Mouse (Mus musculus): ENCODE measurements around the gene Jam3. TPM values are rescaled to one million over a fixed set of nuclear protein-coding genes. Genes with fewer than 3 reads are reported as not detected.

Gene Jam3
- 75.1 and 78.3 TPM in 2 replicates for polyA plus RNA-seq (2014; fragmentation: Nextera tagmentation; extraction: Ambion mirVana)

DNA sequence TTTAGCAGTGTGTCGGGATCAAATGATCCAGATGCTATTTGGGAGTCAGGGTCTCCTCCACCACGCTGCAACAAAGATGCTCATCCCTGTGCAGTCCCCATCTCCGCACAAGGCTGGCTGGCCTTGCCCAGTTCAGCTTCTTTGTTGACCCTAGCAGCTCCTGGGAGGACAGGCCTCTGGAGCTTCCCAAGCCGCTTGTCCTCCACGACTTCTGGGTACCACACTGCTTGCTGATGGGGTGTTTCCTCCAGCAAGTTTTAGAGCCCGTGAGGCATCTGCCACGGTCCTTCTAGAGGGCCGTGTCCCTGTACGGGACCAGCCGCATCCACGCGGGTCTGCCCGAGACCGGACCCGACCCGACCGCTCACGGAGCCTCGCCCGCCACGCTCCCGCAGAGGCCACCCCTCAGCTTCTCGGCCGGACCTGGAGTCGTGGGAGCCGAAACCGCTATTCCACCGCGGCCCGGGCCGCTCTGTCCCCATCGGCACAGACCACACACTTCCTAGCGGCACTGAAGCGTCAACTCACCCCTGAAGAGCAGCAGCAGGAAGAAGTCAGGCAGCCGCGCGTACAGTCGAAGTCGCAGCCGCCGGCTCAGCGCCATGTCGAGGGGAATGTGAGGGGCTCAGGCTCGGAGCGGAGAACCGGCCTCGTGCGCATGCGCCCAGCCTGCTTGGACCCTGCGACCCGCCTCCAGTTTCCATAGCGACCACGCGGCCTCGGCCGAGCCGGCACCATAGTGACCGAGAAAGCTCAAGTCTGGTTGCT, at the start of gene Jam3:
Jam3 (minus strand) TSS at position 659 of the 768 bp plus-strand sequence.
- peak; percentile 99 for ATAC-seq (ENCODE audit: low FRiP score, low TSS enrichment)
- no peaks in the 10 kb centered on the region for H3K36me3 ChIP-seq (ENCODE audit: control insufficient read depth, insufficient read depth, low read length)
- no peaks in the 10 kb centered on the region for H3K9me3 ChIP-seq (ENCODE audit: control insufficient read depth, low read length)
- peak within 1 kb of the TSS; percentile 68 for H3K4me3 ChIP-seq (ENCODE audit: low read length)
- peaks cover 9% of the 10 kb centered on the region for H3K4me1 ChIP-seq (ENCODE audit: control insufficient read depth, insufficient read depth, low read length)
- 1% methylated on average over 49 of the region's 58 CpGs for WGBS
- H3K4me2 ChIP-seq (replicated peaks; ENCODE audit: low read depth, low read length): peak within 1 kb of the TSS; percentile 72
- H3K27ac ChIP-seq (ENCODE audit: low read depth, low read length): peak within 1 kb of the TSS; percentile 65; the same call in 1 of the 2 replicates
- H3K9ac ChIP-seq (ENCODE audit: low read depth, low read length): peak within 1 kb of the TSS; percentile 61
- H3K27me3 ChIP-seq (ENCODE audit: control insufficient read depth, insufficient read depth, low read length): 0 out of 2 replicates have a peak, but pooled peaks cover 3% of the 10 kb centered on the region

- Histone ChIP-seq H3K36me3 (ENCODE audit: control insufficient read depth, insufficient read depth, low read length) (no peaks in the 10 kb centered on the region), H3K4me2 (replicated peaks; ENCODE audit: low read depth, low read length) (no peak overlapping the region), H3K27ac (ENCODE audit: low read depth, low read length) (no peak overlapping the region), H3K27me3 (ENCODE audit: control insufficient read depth, insufficient read depth, low read length) (no peaks in the 10 kb centered on the region), H3K4me3 (ENCODE audit: low read length) (no peak overlapping the region), H3K4me1 (ENCODE audit: control insufficient read depth, insufficient read depth, low read length) (no peaks in the 10 kb centered on the region), H3K9me3 (ENCODE audit: control insufficient read depth, low read length) (no peaks in the 10 kb centered on the region), H3K9ac (ENCODE audit: low read depth, low read length) (no peak overlapping the region)
- WGBS: 84% methylated on average over 6 of the region's 6 CpGs
- no peak for ATAC-seq (ENCODE audit: low FRiP score, low TSS enrichment)
Observed at GRCm38 (mm10) chr9:27204201-27204600, 49.0 kb upstream of the Jam3 start.

- no peak overlapping the region for H3K27ac ChIP-seq (ENCODE audit: low read depth, low read length)
Observed at GRCm38 (mm10) chr9:27203134-27203533, 47.9 kb upstream of the Jam3 start.

DNA sequence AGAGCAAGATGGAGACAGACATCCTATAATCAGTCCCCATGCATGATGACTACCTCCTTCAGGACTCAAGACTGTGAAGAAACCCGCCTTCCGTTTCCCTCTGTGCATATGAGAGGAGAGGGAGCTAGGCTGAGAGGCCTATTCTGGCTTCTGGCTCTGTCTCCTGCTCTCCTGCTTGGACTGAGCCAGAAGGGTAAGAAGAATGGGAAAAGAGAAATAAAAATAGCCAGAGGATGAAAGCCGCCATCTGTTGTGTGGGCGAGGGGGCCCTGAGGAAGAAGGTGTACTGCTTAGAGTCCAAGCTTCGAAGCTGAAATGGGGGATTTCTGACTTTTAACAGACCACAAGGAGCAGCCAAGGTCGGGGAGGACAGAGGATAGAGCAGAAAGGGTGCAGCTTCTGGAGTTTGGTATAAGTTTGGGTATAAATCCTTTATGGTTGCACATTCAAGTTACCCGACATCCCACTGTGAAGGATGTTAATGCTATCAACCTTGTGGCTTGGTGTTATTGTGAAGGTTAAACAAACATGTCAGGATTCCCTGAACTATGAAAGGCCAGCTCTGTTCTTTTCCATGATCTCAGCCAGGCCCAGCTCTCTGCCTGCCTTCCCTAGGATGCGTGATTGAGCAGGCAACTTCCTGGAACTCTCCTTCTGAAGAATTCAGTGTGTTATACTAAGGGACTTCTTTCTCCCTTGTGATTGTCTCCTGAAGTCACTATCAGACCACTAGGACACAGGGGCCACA, 46.4 kb upstream of the Jam3 start:
- Histone ChIP-seq H3K27me3 (ENCODE audit: control insufficient read depth, insufficient read depth, low read length) (no peaks in the 10 kb centered on the region), H3K9ac (ENCODE audit: low read depth, low read length) (no peak overlapping the region), H3K4me1 (ENCODE audit: control insufficient read depth, insufficient read depth, low read length) (no peaks in the 10 kb centered on the region), H3K4me3 (ENCODE audit: low read length) (no peak overlapping the region), H3K36me3 (ENCODE audit: control insufficient read depth, insufficient read depth, low read length) (no peaks in the 10 kb centered on the region), H3K27ac (ENCODE audit: low read depth, low read length) (no peak overlapping the region), H3K9me3 (ENCODE audit: control insufficient read depth, low read length) (no peaks in the 10 kb centered on the region), H3K4me2 (replicated peaks; ENCODE audit: low read depth, low read length) (no peak overlapping the region)
- no peak for ATAC-seq (ENCODE audit: low FRiP score, low TSS enrichment)
- 69% methylated on average over 8 of the region's 8 CpGs for WGBS

More at GRCm38 (mm10) chr9:27203134-27203533, 47.9 kb upstream of the Jam3 start:
- ATAC-seq (ENCODE audit: low FRiP score, low TSS enrichment): peak; percentile 91
- no peaks in the 10 kb centered on the region for H3K9me3 ChIP-seq (ENCODE audit: control insufficient read depth, low read length)
- H3K36me3 ChIP-seq (ENCODE audit: control insufficient read depth, insufficient read depth, low read length): no peaks in the 10 kb centered on the region
- no peak overlapping the region for H3K4me2 ChIP-seq (replicated peaks; ENCODE audit: low read depth, low read length)
- WGBS: 13% methylated on average over 2 of the region's 2 CpGs
- H3K4me3 ChIP-seq (ENCODE audit: low read length): no peak overlapping the region
- no peaks in the 10 kb centered on the region for H3K4me1 ChIP-seq (ENCODE audit: control insufficient read depth, insufficient read depth, low read length)
- no peak overlapping the region for H3K9ac ChIP-seq (ENCODE audit: low read depth, low read length)
- no peaks in the 10 kb centered on the region for H3K27me3 ChIP-seq (ENCODE audit: control insufficient read depth, insufficient read depth, low read length)

DNA sequence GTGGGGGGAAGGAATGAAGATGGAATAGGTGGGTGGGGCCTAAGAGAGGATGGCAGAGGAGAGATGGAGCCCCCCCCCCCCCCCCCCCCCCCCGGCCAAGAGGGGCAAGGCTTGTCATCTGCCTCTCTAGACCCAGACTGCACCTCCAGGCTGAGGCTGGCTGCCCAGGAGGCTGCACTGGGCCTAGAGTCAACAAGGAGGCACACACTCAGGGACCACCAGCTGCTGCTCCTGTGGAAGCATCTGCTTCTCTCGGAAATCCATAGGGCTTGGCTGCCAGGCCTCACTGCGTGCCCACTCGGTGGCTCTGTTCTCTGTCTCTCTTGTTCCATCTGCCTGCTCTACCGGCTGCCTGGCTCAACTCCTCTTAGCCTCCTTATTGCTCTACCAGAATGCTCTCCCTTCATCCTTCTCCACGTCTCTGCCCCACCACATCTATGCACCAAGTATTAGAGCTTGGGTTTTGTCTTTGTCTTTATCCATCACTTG, 38.4 kb upstream of the Jam3 start:
- Histone ChIP-seq H3K4me1 (ENCODE audit: control insufficient read depth, insufficient read depth, low read length) (peaks cover 6% of the 10 kb centered on the region; the same call in 1 of the 2 replicates), H3K36me3 (ENCODE audit: control insufficient read depth, insufficient read depth, low read length) (no peaks in the 10 kb centered on the region), H3K9ac (ENCODE audit: low read depth, low read length) (no peak overlapping the region), H3K9me3 (ENCODE audit: control insufficient read depth, low read length) (no peaks in the 10 kb centered on the region), H3K4me2 (replicated peaks; ENCODE audit: low read depth, low read length) (no peak overlapping the region), H3K27me3 (ENCODE audit: control insufficient read depth, insufficient read depth, low read length) (no peaks in the 10 kb centered on the region), H3K27ac (ENCODE audit: low read depth, low read length) (no peak overlapping the region), H3K4me3 (ENCODE audit: low read length) (no peak overlapping the region)
- ATAC-seq (ENCODE audit: low FRiP score, low TSS enrichment): no peak
- WGBS: 88% methylated on average over 5 of the region's 6 CpGs

GRCm38 (mm10) chr9:27192761-27193591, 37.8 kb upstream of the Jam3 start:
- Histone ChIP-seq H3K4me1 (ENCODE audit: control insufficient read depth, insufficient read depth, low read length) (peaks cover 6% of the 10 kb centered on the region; the same call in 1 of the 2 replicates), H3K4me3 (ENCODE audit: low read length) (no peak overlapping the region), H3K9ac (ENCODE audit: low read depth, low read length) (no peak overlapping the region), H3K36me3 (ENCODE audit: control insufficient read depth, insufficient read depth, low read length) (no peaks in the 10 kb centered on the region), H3K9me3 (ENCODE audit: control insufficient read depth, low read length) (no peaks in the 10 kb centered on the region), H3K27ac (ENCODE audit: low read depth, low read length) (no peak overlapping the region), H3K4me2 (replicated peaks; ENCODE audit: low read depth, low read length) (no peak overlapping the region), H3K27me3 (ENCODE audit: control insufficient read depth, insufficient read depth, low read length) (no peaks in the 10 kb centered on the region)
- ATAC-seq (ENCODE audit: low FRiP score, low TSS enrichment): 0 out of 2 replicates have a peak, but pooled peaks have one; percentile 3
- 53% methylated on average over 10 of the region's 10 CpGs for WGBS

DNA sequence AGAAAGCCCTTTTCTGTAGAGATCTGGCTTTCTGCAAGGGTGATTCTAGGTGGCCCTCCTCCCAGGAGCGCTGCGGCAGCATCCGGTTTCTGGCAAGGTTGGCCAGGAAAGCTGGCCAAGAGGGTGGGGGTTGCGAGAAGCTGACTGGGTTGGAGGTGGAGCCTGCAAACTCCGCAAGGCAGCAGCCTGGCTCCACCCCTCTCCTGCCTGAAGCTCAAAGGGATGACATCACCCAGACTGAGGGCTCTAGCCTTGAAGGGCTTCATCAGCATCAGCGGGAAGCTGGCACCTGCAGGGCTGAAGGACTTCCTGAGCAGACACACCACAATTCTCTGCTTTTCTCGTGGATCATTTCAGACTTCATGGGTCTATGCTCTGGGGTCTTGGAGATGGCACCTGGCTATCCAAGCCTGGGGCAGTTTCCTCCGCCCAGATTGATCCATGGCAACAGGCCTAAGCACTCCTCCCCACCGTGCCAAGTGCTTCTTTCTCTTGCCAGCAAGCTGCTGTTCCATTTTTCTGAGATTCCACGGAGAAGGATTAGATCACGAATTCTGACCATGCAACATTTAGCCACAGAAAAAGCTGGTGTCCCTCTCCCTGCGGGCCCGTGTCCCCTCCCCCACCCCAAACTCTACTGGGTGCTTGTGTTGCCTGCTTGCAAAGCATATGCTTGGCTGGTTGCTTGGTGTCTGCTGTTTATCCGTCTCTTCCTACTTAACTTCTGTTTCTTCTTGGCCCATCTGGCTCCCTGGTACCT, 37.0 kb upstream of the Jam3 start:
- H3K9me3 ChIP-seq (ENCODE audit: control insufficient read depth, low read length): no peaks in the 10 kb centered on the region
- H3K36me3 ChIP-seq (ENCODE audit: control insufficient read depth, insufficient read depth, low read length): no peaks in the 10 kb centered on the region
- 10% methylated on average over 14 of the region's 14 CpGs for WGBS
- H3K27me3 ChIP-seq (ENCODE audit: control insufficient read depth, insufficient read depth, low read length): no peaks in the 10 kb centered on the region
- peak overlapping the region; percentile 25 for H3K4me3 ChIP-seq (ENCODE audit: low read length)
- no peak overlapping the region; the same call in 1 of the 2 replicates for H3K27ac ChIP-seq (ENCODE audit: low read depth, low read length)
- peaks cover 6% of the 10 kb centered on the region; the same call in 1 of the 2 replicates for H3K4me1 ChIP-seq (ENCODE audit: control insufficient read depth, insufficient read depth, low read length)
- no peak overlapping the region for H3K9ac ChIP-seq (ENCODE audit: low read depth, low read length)
- peak; percentile 96 for ATAC-seq (ENCODE audit: low FRiP score, low TSS enrichment)
- peak overlapping the region; percentile 47 for H3K4me2 ChIP-seq (replicated peaks; ENCODE audit: low read depth, low read length)

GRCm38 (mm10) chr9:27191501-27191981, 36.3 kb upstream of the Jam3 start:
- peak overlapping the region; percentile 25 for H3K4me3 ChIP-seq (ENCODE audit: low read length)
- H3K27me3 ChIP-seq (ENCODE audit: control insufficient read depth, insufficient read depth, low read length): no peaks in the 10 kb centered on the region
- no peaks in the 10 kb centered on the region for H3K36me3 ChIP-seq (ENCODE audit: control insufficient read depth, insufficient read depth, low read length)
- ATAC-seq (ENCODE audit: low FRiP score, low TSS enrichment): peak; percentile 46
- WGBS: 2% methylated on average over 7 of the region's 7 CpGs
- H3K27ac ChIP-seq (ENCODE audit: low read depth, low read length): no peak overlapping the region; the same call in 1 of the 2 replicates
- H3K4me2 ChIP-seq (replicated peaks; ENCODE audit: low read depth, low read length): peak overlapping the region; percentile 47
- no peaks in the 10 kb centered on the region for H3K9me3 ChIP-seq (ENCODE audit: control insufficient read depth, low read length)
- H3K9ac ChIP-seq (ENCODE audit: low read depth, low read length): no peak overlapping the region
- H3K4me1 ChIP-seq (ENCODE audit: control insufficient read depth, insufficient read depth, low read length): peaks cover 6% of the 10 kb centered on the region; the same call in 1 of the 2 replicates
